Mouse (Mus musculus) v-Abl transformed pro-B cells (cell line): ENCODE measurements around the gene Ankrd6.

Source experiments
- in situ Hi-C, 2 experiments: fragments of 400-800 bp; cut with MboI; formaldehyde crosslinking; loops; one replicate each; pipeline ENCODE4 v1.15.1; 2025; ENCODE audit not compliant: unreplicated experiment in 2 of 2

Gene Ankrd6

GRCm38 (mm10) chr4:32906627-32907026, 44.0 kb downstream of the Ankrd6 start:
- in situ Hi-C loops: no loop called here

- in situ Hi-C loops: no loop called here
Observed at GRCm38 (mm10) chr4:32905913-32906312, 44.7 kb downstream of the Ankrd6 start.

- in situ Hi-C loops: no loop called here
Observed at GRCm38 (mm10) chr4:32905381-32905780, 45.3 kb downstream of the Ankrd6 start.

DNA sequence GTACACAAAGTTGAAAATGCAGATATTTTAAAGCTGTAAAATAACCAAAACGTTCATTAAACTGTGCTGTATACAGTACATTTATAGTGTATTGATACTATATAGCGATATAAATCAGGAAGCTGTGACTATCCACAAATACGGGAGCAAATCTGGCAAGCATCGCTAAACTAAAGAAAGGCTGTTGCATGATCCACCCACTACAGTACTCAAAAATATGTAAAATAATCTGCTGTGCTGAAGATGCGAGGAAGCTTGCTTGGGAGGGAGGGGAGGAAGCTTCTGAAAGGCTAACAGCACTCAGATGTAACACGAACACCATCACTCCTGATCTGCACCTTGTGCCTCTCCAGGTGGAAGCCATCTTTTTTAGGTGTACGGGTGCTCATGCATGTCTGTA, 46.8 kb downstream of the Ankrd6 start:
- in situ Hi-C loops: no loop called here

- in situ Hi-C loops: no loop called here
Observed at GRCm38 (mm10) chr4:32899051-32899450, 51.6 kb downstream of the Ankrd6 start.

GRCm38 (mm10) chr4:32891341-32891740, 59.3 kb downstream of the Ankrd6 start:
- in situ Hi-C loops: no loop called here

- in situ Hi-C loops: no loop called here
Observed at GRCm38 (mm10) chr4:32890735-32891098, 59.9 kb downstream of the Ankrd6 start.

DNA sequence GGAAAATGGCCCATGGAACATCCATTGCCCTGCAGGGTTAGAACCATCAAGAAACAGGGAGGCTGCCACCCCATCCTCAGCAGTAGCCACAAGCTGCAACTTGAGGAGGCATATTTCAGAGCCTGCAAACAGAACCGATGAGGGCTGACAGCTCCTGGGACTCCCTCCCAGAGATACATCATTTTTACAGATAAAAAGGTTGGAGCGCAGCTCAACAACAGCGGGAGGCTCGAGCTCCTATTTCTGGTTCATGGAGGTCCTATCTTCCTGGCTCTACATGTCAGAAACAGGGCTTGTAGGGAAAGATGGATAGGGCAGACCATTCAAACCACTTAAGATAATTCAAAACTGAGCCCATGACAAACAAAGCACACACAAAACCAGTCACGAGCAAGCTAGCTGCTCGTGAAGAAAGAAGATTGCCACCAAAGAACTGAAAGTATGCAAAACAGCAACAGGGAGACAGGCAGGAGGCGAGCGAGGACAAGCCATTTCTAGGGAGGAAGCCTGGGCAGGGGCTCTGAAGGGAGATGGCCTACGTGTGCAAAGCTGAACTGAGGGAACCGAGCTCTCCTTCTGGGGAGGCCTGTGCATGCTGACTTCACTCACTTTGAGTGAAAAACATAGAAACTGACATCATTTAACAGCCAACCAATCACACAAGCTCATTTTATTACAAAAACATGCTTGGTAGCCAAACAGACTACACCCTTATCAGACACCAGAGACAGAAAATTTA, 60.5 kb downstream of the Ankrd6 start:
- in situ Hi-C loops: no loop called here

GRCm38 (mm10) chr4:32889246-32889645, 61.4 kb downstream of the Ankrd6 start:
- in situ Hi-C loops: no loop called here

DNA sequence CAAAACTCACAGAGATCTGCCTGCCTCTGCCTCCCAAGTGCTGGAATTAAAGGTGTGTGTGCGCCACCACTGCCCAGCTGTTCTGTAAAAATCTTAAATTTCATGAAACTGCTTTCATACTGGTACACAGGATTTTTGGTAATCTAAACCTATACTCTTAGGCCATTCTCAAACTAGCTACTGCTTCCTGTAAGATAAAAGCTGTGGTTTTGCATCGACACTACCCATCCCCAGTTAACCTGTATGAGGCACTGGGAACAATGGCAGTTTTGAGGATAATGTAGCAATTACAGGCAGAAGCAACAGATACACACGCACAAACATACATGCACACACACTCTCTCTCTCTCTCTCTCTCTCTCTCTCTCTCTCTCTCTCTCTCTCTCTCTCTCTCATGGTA, 64.2 kb downstream of the Ankrd6 start:
- in situ Hi-C loops: no loop called here

DNA sequence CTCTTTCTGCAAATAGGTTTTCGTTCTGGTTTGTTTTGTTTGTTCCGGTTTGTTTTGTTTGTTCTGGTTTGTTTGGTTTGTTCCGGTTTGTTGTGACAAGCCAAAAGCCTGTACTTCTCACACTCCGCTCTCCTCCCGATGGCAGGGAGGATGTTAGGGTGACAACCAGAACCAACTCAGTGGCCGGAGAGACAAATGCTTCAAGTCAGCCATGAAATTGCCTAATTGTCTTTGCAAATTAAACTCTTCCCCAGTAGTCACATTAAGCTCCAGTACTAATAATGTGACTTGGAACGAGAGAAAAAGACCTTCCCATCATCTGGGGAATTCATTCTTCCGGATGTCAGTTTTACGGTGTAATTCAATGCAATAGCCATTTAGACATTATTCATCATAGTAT, 66.0 kb downstream of the Ankrd6 start:
- in situ Hi-C loops: no loop called here

GRCm38 (mm10) chr4:32881001-32881400, 69.6 kb downstream of the Ankrd6 start:
- in situ Hi-C loops: no loop called here

DNA sequence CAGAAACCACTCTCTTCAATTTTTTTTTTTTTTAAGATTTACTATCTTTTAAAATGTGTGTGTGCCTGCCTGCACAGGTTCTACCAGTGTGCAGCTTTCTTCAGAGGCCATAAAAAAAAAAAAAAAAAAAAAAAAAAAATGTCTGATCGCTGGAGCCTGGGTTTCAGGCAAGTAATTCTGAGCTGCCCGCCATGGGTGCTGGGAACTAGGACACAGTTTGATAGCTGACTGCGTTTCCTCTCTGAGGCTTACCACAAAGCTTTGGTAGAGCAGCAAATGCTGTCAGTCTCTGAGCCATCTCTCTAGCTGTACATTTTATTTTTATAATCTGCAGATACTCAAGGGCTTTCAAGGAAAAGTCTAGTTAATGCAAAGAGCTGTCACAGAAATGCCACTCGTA, 76.0 kb downstream of the Ankrd6 start:
- in situ Hi-C loops: loop anchor here in 1 of 2 experiments (10.0 kb wide), 1 partner anchor 70 kb away; no protein-coding TSS in a partner anchor

DNA sequence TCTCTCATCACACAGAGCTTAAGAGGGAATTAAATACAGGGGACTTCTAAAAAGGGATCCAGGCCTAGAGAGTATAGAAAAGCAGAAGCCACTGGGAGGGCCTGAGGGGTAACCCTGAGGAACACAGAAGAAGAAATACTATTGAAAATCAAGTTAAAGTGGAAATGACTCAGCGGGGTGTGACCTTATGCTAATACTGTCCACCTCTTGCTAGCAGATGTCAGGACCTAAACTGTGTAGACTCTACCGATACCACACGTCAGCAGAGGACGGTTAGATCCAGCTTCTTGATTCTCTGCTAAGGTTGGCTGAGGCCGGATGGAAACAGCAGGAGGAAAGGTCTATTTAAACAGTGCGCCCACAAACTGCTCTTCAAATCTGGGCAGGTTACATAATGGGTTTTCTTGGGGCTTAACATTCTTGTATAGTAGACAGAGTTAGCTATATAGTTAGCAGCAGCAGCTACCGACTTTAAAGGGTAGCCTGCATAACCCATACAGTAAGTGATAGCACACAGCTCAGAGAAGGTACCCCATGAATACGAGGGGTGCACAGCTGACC, 78.4 kb downstream of the Ankrd6 start:
- in situ Hi-C loops: loop anchor here in 1 of 2 experiments (10.0 kb wide), 1 partner anchor 73 kb away; no protein-coding TSS in a partner anchor

- in situ Hi-C loops: no loop called here
Observed at GRCm38 (mm10) chr4:32869370-32869769, 81.3 kb downstream of the Ankrd6 start.

DNA sequence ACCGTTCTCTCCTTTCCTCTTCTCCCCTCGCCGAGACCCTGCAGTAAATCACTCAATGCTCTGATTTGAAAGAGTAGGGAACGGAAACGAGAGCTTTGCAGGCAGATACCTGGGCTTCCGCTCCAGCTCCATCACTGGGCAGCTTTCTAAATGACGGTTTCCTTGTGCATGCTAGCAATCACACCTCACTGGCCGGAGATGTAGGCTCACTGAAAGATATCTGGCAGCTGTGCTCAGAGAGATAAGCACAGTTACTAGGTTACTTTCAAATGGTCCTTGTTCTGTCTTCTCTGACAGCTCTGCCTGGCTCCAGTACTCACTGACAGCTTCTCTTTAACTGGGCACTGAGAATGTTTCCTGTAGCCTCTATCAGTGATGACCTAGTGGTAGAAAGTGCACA, 81.8 kb downstream of the Ankrd6 start:
- in situ Hi-C loops: no loop called here

DNA sequence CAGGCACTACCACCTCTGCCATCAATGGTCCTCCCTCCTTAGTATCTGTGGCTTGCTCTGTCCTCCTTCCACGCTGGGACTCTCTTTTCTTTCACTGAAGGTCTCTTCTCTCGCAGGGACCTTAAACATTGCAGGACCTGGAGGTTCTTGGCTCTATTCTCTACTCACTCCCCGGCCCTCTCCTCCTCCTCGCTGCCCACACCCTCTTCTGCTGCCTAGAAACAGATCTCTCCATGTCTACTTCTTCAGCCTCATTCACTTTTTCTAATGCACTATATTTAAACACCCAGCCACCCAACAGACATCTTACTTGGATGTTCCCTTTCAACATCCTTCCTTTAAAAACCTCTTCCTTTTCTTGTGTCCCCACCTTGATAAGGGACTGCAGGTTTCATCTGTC, 82.2 kb downstream of the Ankrd6 start:
- in situ Hi-C loops: no loop called here

GRCm38 (mm10) chr4:32867460-32867859, 83.2 kb downstream of the Ankrd6 start:
- in situ Hi-C loops: no loop called here

- in situ Hi-C loops: no loop called here
Observed at GRCm38 (mm10) chr4:32864867-32865242, 85.8 kb downstream of the Ankrd6 start.

GRCm38 (mm10) chr4:32864131-32864866, 86.3 kb downstream of the Ankrd6 start:
- in situ Hi-C loops: no loop called here

DNA sequence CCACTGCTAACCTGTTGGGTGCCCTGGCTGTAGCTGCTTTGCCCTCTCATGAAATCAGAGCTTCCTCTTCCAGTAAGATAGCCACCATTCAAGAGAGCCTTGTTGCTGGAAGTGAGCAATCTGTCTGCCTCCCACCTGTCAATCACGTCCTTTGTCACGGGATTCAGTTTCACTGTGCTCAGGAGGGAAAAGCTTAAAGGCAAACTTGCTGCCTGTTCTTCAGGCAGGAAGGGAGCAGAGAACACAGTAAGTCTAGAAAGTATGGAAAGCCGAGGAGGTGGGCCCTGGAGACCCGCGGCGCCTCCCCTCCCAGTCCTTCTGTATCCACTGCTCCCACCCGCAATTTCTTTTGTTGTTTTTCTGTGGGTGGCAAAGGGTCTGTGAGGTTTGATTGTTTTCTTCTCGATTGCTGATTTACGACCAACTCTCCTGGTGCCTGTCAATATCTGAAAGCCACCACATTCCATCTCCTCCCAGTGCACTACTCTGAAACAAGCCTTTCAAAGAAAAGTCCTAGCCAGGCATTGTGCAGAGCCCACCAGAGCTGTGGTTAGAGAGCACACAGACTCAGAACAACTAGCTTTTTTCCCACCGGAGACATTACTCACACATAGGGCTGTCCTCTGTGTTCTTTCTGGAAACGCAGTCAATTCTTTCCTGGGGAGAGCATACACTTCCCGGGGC, 87.1 kb downstream of the Ankrd6 start:
- in situ Hi-C loops: no loop called here
